In the genomic region with DNA sequence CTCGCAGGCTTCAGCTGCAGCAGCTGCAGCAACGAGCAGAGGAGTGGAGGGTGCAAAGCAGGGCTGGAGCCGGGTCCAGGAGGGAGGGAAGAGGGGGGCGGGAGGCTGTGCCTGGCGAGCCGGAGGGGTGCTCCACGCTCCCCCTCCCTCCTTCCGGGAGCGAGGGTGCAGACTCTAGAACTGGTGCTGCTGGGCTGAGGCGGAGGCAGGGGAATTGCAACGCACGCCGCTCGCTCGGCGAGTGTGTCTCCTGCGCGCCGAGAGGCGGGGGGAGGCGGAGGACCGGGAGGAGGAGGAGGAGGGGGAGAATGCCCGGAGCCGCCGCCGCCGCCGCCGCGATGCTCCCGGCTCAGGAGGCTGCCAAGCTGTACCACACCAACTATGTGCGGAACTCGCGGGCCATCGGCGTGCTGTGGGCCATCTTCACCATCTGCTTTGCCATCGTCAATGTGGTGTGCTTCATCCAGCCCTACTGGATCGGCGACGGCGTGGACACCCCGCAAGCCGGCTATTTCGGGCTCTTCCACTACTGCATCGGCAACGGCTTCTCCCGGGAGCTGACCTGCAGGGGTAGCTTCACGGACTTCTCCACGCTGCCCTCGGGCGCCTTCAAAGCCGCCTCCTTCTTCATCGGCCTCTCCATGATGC, we compare ENCODE assay signal across 9 mouse cellular contexts. TPM values are rescaled to one million over a fixed set of nuclear protein-coding genes. Genes with fewer than 3 reads are reported as not detected.
DNase-seq lines count a peak whose midpoint lies in the region; ATAC-seq and TF ChIP-seq lines count a peak whose summit lies in the region.
"Had no signal": no experiment of that assay in that cellular context is flagged by ENCODE, and none has a peak within 500 bp of the region (broad histone marks: within the 10 kb centered on the region; RNA-seq: fewer than 3 reads in every experiment).

A gene (plus strand): TSS at position 175 of the 648 bp plus-strand sequence.

- peaks cover 8% of the 10 kb centered on the region; the same call in 1 of the 2 replicates for H3K4me1 ChIP-seq in liver, postnatal 0 days (ENCODE audit: insufficient read depth)

- no peak within 1 kb of the TSS for H3K9ac ChIP-seq in liver, postnatal 0 days (replicated peaks)

- H3K4me2 ChIP-seq in liver, postnatal 0 days (ENCODE audit: low read depth, low read length), result peak within 1 kb of the TSS; percentile 64

- TF ChIP-seq CTCF in liver, postnatal 0 days (IDR thresholded peaks at IDR 0.05; ENCODE audit: low read depth), result no peak

- no peaks in the 10 kb centered on the region for H3K9me3 ChIP-seq in liver, postnatal 0 days (ENCODE audit: low read length)

- under 1% methylated on average over 46 of the region's 53 CpGs for WGBS in liver, postnatal 0 days (ENCODE audit: insufficient replicate concordance)

- no peak for ATAC-seq in liver, postnatal 0 days
- ATAC-seq in activated CD4-positive, CD25-positive, alpha-beta regulatory T cell, adult 4 months, result no peak

- H3K27ac ChIP-seq in liver, postnatal 0 days (ENCODE audit: low read depth), result no peak within 1 kb of the TSS

- DNase-seq in ovary, postnatal 36 days (ENCODE audit: low spot score), result peak; percentile 29
- DNase-seq in ovary, postnatal 10 days (ENCODE audit: low spot score), result no peak
- DNase-seq in cerebellum, adult 9-11 months, result peak; percentile 52
- DNase-seq in frontal cortex, adult 2 months (ENCODE audit: extremely low spot score in 1 of 2, low spot score in 1 of 2), result peak; percentile 4 to 59
- peak; percentile 19 to 21 for DNase-seq in layer of hippocampus, adult 18-20 months (ENCODE audit: low spot score in 2 of 2)
- DNase-seq in liver, postnatal 0 days, result peak; percentile 18
- DNase-seq in right cerebral cortex, postnatal 4 days, result peak; percentile 64

- peaks cover 23% of the 10 kb centered on the region for H3K27me3 ChIP-seq in liver, postnatal 0 days (ENCODE audit: insufficient read depth, low read length)

- peak within 1 kb of the TSS; percentile 33 for H3K4me3 ChIP-seq in liver, postnatal 0 days (ENCODE audit: low read depth, low read length)
- H3K4me3 ChIP-seq: erythroblast, embryonic 14.5 days had no signal

- TF ChIP-seq EP300 in liver, postnatal 0 days (IDR thresholded peaks at IDR 0.05; ENCODE audit: low read depth), result no peak

- no peaks in the 10 kb centered on the region for H3K36me3 ChIP-seq in liver, postnatal 0 days (replicated peaks; ENCODE audit: insufficient read depth, low read length)

RNA-seq across cellular contexts. Expression of the gene that starts here (rescaled TPM):
- polyA plus RNA-seq in frontal cortex, adult 2 months (2012; rRNA removed), result 33.5 and 43.4 TPM in 2 replicates
- total RNA-seq in layer of hippocampus, adult 18-20 months (2021), result 10 to 100 TPM; 12.4 to 12.9 TPM
- not detected in 2 replicates for polyA plus RNA-seq in liver, postnatal 0 days (2015; fragmentation: Nextera tagmentation; extraction: Ambion mirVana)
- polyA plus RNA-seq in activated CD4-positive, CD25-positive, alpha-beta regulatory T cell, adult 4 months (2017; shearing (Covaris generic)), result under 1 TPM in 1 of 2 experiments, not detected in 1; 0.16 TPM
- polyA plus RNA-seq: erythroblast, embryonic 14.5 days had no signal

Comparison
In these comparisons a context has a peak if more than half of its experiments do, and no peak if none do; other contexts are left out.
1. RNA of the gene that starts here (polyA plus RNA-seq): 33.5 to 43.4 TPM in frontal cortex, adult 2 months; 0.16 TPM in activated CD4-positive, CD25-positive, alpha-beta regulatory T cell, adult 4 months and not detected in liver, postnatal 0 days; every median in the first group is over 10 times any median in the second.
2. Peak in DNase-seq, H3K4me3 ChIP-seq and H3K4me2 ChIP-seq in liver, postnatal 0 days; RNA of the gene not detected or under 1 TPM.